Mouse (Mus musculus): ENCODE measurements at regions not wholly inside any gene's neighbourhood (a gene's known extent, or its start where the extent isn't known, plus 50 kb on each side); places are given as distances from the start of the nearest gene placed in this dataset.

DNA sequence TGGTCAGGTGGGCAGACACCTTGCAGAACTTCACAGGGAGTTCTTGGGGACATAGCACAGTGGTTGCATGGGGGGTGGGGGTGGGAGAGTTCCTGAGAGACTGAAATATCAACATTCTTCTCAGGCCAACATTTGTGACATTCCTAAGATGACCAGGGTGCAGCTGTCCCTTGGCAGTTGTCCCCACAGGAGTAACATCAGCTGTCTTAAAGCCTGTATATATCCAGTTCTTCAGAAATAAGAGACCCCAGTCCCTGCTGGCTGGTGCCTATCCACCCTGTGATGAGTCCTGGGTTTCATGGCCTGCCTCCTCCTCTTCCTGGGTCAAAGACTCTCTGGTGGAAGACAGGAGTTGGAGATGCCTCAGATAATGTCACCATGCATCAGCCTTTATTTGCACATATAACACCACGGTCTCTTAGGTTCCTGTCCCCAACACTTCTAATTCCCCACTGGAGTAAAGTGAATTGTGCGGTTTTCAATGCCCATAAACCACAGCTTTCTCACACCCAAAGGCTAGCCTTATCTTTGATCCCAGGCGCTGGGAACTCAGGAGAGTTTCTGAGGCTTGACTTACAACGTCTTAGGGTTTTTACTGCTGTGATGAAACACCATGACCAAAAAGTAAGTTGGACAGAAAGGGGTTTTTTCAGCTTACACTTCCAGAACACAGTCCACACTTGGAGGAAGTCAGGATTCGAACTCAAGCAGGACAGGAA, 85.8 kb downstream of the Tomm20 start:
- peak; percentile 81 for DNase-seq (ENCODE audit: low read depth, low spot score)
- Histone ChIP-seq H3K9me3 (replicated peaks; ENCODE audit: insufficient read depth, low read length) (no peaks in the 10 kb centered on the region), H3K9ac (ENCODE audit: control insufficient read depth, low read depth, low read length, poor library complexity, severe bottlenecking) (no peak overlapping the region), H3K79me2 (ENCODE audit: control insufficient read depth, insufficient read depth, low read length, poor library complexity) (no peaks in the 10 kb centered on the region), H3K27me3 (ENCODE audit: control insufficient read depth in 1 of 2, insufficient read depth in 2 of 2, low read length in 2 of 2) (no peaks in the 10 kb centered on the region), H3K4me1 (ENCODE audit: control insufficient read depth in 1 of 2, insufficient read depth in 2 of 2, low read length in 2 of 2) (peaks cover 11 to 39% of the 10 kb centered on the region in 2 experiments), H3K36me3 (ENCODE audit: control insufficient read depth in 1 of 2, insufficient read depth in 2 of 2, low read length in 2 of 2) (peaks cover 0 to 21% of the 10 kb centered on the region in 2 experiments; a peak in 2 of 4 replicates), H3K4me3 (ENCODE audit: control insufficient read depth in 1 of 2, insufficient read depth in 1 of 2, low read depth in 2 of 2, low read length in 2 of 2) (no peak overlapping the region), H3K27ac (ENCODE audit: control insufficient read depth, low read depth, low read length) (peak overlapping the region; percentile 38; the same call in 1 of the 2 replicates)
- peak; percentile 72; the same call in 1 of the 2 replicates for TF ChIP-seq TCF12 (IDR thresholded peaks at IDR 0.05; ENCODE audit: low read depth, low read length)
- no peak for TF ChIP-seq ELF1 (IDR thresholded peaks at IDR 0.05; ENCODE audit: low read depth, low read length)
- peak; percentile 75 for TF ChIP-seq RCOR1 (IDR thresholded peaks at IDR 0.05; ENCODE audit: low read depth, low read length)
- TF ChIP-seq CHD2 (IDR thresholded peaks at IDR 0.05; ENCODE audit: low read length), result no peak
- TF ChIP-seq BHLHE40 (IDR thresholded peaks at IDR 0.05; ENCODE audit: borderline replicate concordance, low read depth, low read length), result no peak
- TF ChIP-seq EP300 (IDR thresholded peaks at IDR 0.05; ENCODE audit: low read depth in 1 of 2, low read length in 2 of 2), result peak; percentile 80 to 84
- peak; percentile 90 for TF ChIP-seq TAL1 (IDR thresholded peaks at IDR 0.05; ENCODE audit: low read length)
- TF ChIP-seq ZMIZ1 (IDR thresholded peaks at IDR 0.05; ENCODE audit: low read depth, low read length), result no peak
- TF ChIP-seq KAT2A (conservative IDR thresholded peaks at IDR 0.05; ENCODE audit: low read depth, low read length), result no peak
- TF ChIP-seq USF2 (IDR thresholded peaks at IDR 0.05; ENCODE audit: borderline replicate concordance in 1 of 2, insufficient read depth in 1 of 2, low read depth in 1 of 2, low read length in 2 of 2), result no peak
- TF ChIP-seq E2F4 (IDR thresholded peaks at IDR 0.05; ENCODE audit: borderline replicate concordance, low read depth, low read length), result no peak
- TF ChIP-seq POLR2AphosphoS5 (IDR thresholded peaks at IDR 0.05; ENCODE audit: borderline replicate concordance, low read depth, low read length), result no peak
- TF ChIP-seq GATA1 (IDR thresholded peaks at IDR 0.05; ENCODE audit: low read depth, low read length), result peak; percentile 76
- peak; percentile 76; the same call in 1 of the 2 replicates for TF ChIP-seq ETS1 (IDR thresholded peaks at IDR 0.05; ENCODE audit: low read depth, low read length)
- peak; percentile 52 for TF ChIP-seq SIN3A (IDR thresholded peaks at IDR 0.05; ENCODE audit: low read length)
- no peak for TF ChIP-seq MAZ (IDR thresholded peaks at IDR 0.05; ENCODE audit: low read depth, low read length)

DNA sequence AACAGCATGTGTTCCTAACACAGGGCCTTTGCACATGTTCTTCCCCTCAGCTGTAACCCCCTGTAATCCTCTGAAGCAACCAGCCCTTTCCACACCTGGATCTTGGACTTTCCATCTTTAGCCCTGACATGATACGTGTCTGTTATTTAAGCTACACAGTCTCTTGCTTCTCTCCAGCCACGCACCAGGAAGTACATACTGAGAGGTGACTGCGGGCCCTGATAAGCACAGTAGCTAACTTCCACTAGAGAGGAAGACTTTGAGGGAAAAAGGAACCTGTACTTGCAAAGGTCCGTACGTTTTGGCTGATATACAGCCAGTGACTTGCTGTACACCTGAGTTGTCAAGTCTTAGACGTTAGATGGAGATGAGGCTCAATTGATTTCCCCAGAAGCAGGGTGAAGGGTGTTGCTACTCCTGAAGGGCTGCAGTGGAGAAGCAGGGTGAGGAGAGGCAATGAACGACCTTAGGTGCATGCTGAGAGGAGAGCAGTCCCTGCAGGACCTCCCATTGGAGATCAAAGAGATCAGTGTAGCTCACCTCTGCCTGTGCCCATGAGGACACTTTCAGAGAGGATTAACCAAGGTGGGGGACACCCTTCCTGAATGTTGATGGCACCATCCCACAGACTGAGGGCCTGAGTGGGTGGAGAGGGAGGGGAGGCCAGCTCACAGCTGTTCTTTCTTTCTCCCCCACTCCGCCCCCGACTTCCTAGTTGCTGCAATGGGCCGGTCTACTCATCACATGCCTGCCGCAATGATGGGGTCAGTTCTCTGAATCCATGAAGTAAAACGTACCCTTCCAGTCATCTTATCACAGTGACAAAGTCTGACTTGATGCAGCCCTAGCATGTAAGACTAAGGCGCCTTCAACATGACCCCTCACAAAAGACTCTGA, 88.1 kb downstream of the Tomm20 start:
- peak overlapping the region; percentile 60 for H3K27ac ChIP-seq (ENCODE audit: control insufficient read depth, low read depth, low read length)
- H3K9ac ChIP-seq (ENCODE audit: control insufficient read depth, low read depth, low read length, poor library complexity, severe bottlenecking), result peak overlapping the region; percentile 33
- H3K9me3 ChIP-seq (replicated peaks; ENCODE audit: insufficient read depth, low read length), result no peaks in the 10 kb centered on the region
- H3K36me3 ChIP-seq (ENCODE audit: control insufficient read depth in 1 of 2, insufficient read depth in 2 of 2, low read length in 2 of 2), result peaks cover 0 to 29% of the 10 kb centered on the region in 2 experiments; a peak in 2 of 4 replicates
- H3K27me3 ChIP-seq (ENCODE audit: control insufficient read depth in 1 of 2, insufficient read depth in 2 of 2, low read length in 2 of 2), result no peaks in the 10 kb centered on the region
- peaks cover 14 to 47% of the 10 kb centered on the region in 2 experiments for H3K4me1 ChIP-seq (ENCODE audit: control insufficient read depth in 1 of 2, insufficient read depth in 2 of 2, low read length in 2 of 2)
- peak overlapping the region in 1 of 2 experiments; percentile 11; a peak in 1 of 4 replicates for H3K4me3 ChIP-seq (ENCODE audit: control insufficient read depth in 1 of 2, insufficient read depth in 1 of 2, low read depth in 2 of 2, low read length in 2 of 2)
- H3K79me2 ChIP-seq (ENCODE audit: control insufficient read depth, insufficient read depth, low read length, poor library complexity), result no peaks in the 10 kb centered on the region
- peak; percentile 78 for DNase-seq (ENCODE audit: low read depth, low spot score)
- TF ChIP-seq MXI1 (IDR thresholded peaks at IDR 0.05; ENCODE audit: low read depth, low read length), result no peak
- TF ChIP-seq E2F4 (IDR thresholded peaks at IDR 0.05; ENCODE audit: borderline replicate concordance, low read depth, low read length), result no peak
- TF ChIP-seq HCFC1 (IDR thresholded peaks at IDR 0.05; ENCODE audit: low read depth, low read length), result no peak
- TF ChIP-seq USF2 (IDR thresholded peaks at IDR 0.05; ENCODE audit: borderline replicate concordance in 1 of 2, insufficient read depth in 1 of 2, low read depth in 1 of 2, low read length in 2 of 2), result no peak
- TF ChIP-seq ZMIZ1 (IDR thresholded peaks at IDR 0.05; ENCODE audit: low read depth, low read length), result no peak
- TF ChIP-seq NRF1 (IDR thresholded peaks at IDR 0.05; ENCODE audit: insufficient read depth, low read depth, low read length, poor library complexity, severe bottlenecking), result no peak
- TF ChIP-seq CTCF (IDR thresholded peaks at IDR 0.05 in 2 of 3, conservative IDR thresholded peaks at IDR 0.05 in 1 of 3; ENCODE audit: control insufficient read depth in 1 of 3, insufficient read depth in 1 of 3, low read depth in 2 of 3, low read length in 3 of 3, poor library complexity in 1 of 3, severe bottlenecking in 1 of 3), result no peak
- no peak for TF ChIP-seq CHD2 (IDR thresholded peaks at IDR 0.05; ENCODE audit: low read length)
- TF ChIP-seq POLR2AphosphoS5 (IDR thresholded peaks at IDR 0.05; ENCODE audit: borderline replicate concordance, low read depth, low read length), result no peak
- TF ChIP-seq SMC3 (IDR thresholded peaks at IDR 0.05; ENCODE audit: low read depth, low read length), result no peak
- TF ChIP-seq TAL1 (IDR thresholded peaks at IDR 0.05; ENCODE audit: low read length), result peak; percentile 55
- TF ChIP-seq GATA1 (IDR thresholded peaks at IDR 0.05; ENCODE audit: low read depth, low read length), result peak; percentile 81
- no peak for TF ChIP-seq USF1 (IDR thresholded peaks at IDR 0.05; ENCODE audit: low read depth, low read length)
- no peak for TF ChIP-seq KAT2A (conservative IDR thresholded peaks at IDR 0.05; ENCODE audit: low read depth, low read length)
- TF ChIP-seq RAD21 (IDR thresholded peaks at IDR 0.05; ENCODE audit: low read depth, low read length), result no peak
- no peak for TF ChIP-seq POLR2A (IDR thresholded peaks at IDR 0.05; ENCODE audit: control insufficient read depth in 1 of 2, insufficient read depth in 1 of 2, low read depth in 1 of 2, low read length in 2 of 2, poor library complexity in 1 of 2)
- TF ChIP-seq BHLHE40 (IDR thresholded peaks at IDR 0.05; ENCODE audit: borderline replicate concordance, low read depth, low read length), result no peak
- peak; percentile 69 for TF ChIP-seq SIN3A (IDR thresholded peaks at IDR 0.05; ENCODE audit: low read length)
- TF ChIP-seq POLR2AphosphoS2 (IDR thresholded peaks at IDR 0.05; ENCODE audit: low read length), result no peak
- no peak for TF ChIP-seq NELFE (IDR thresholded peaks at IDR 0.05; ENCODE audit: low read depth, low read length)
